Mouse (Mus musculus): ENCODE results near the gene Spata13. TPM values are rescaled to one million over a fixed set of nuclear protein-coding genes. Genes with fewer than 3 reads are reported as not detected.

Gene Spata13
- polyA plus RNA-seq, 1 experiment from 2014 or later = 25.9 TPM

- ATAC-seq (replicated peaks; ENCODE audit: insufficient number of reproducible peaks, low FRiP score, low TSS enrichment, low read depth) (no peak), DNase-seq (ENCODE audit: low spot score) (no peak)
- WGBS = 87% methylated on average over 5 of the region's 5 CpGs
- H3K4me2 ChIP-seq (ENCODE audit: low read depth, low read length) = no peak overlapping the region
- no peak overlapping the region for H3K4me3 ChIP-seq (ENCODE audit: low read depth, low read length)
- no peaks in the 10 kb centered on the region for H3K9me3 ChIP-seq (replicated peaks; ENCODE audit: control insufficient read depth, low read length)
- H3K36me3 ChIP-seq (replicated peaks; ENCODE audit: control insufficient read depth, insufficient read depth, low read depth, low read length) = no peaks in the 10 kb centered on the region; the same call in 1 of the 2 replicates
- H3K27ac ChIP-seq (replicated peaks; ENCODE audit: low read depth, low read length) = no peak overlapping the region
- no peaks in the 10 kb centered on the region for H3K27me3 ChIP-seq (ENCODE audit: control insufficient read depth, insufficient read depth, low read length)
- no peaks in the 10 kb centered on the region for H3K4me1 ChIP-seq (ENCODE audit: control insufficient read depth, insufficient read depth, low read length)
- H3K9ac ChIP-seq (replicated peaks; ENCODE audit: low read length) = no peak overlapping the region
Observed at GRCm38 (mm10) chr14:60711161-60711560, 77.4 kb downstream of the Spata13 start.

- no peak for ATAC-seq (replicated peaks; ENCODE audit: insufficient number of reproducible peaks, low FRiP score, low TSS enrichment, low read depth)
Observed at GRCm38 (mm10) chr14:60711590-60712288, 77.9 kb downstream of the Spata13 start.

GRCm38 (mm10) chr14:60712289-60712830 lies 78.6 kb downstream of the Spata13 start:
- Histone ChIP-seq H3K9me3 (replicated peaks; ENCODE audit: control insufficient read depth, low read length) (no peaks in the 10 kb centered on the region), H3K27ac (replicated peaks; ENCODE audit: low read depth, low read length) (no peak overlapping the region), H3K9ac (replicated peaks; ENCODE audit: low read length) (no peak overlapping the region), H3K36me3 (replicated peaks; ENCODE audit: control insufficient read depth, insufficient read depth, low read depth, low read length) (no peaks in the 10 kb centered on the region; the same call in 1 of the 2 replicates), H3K4me1 (ENCODE audit: control insufficient read depth, insufficient read depth, low read length) (no peaks in the 10 kb centered on the region), H3K27me3 (ENCODE audit: control insufficient read depth, insufficient read depth, low read length) (no peaks in the 10 kb centered on the region), H3K4me2 (ENCODE audit: low read depth, low read length) (no peak overlapping the region), H3K4me3 (ENCODE audit: low read depth, low read length) (no peak overlapping the region)
- ATAC-seq (replicated peaks; ENCODE audit: insufficient number of reproducible peaks, low FRiP score, low TSS enrichment, low read depth) (no peak), DNase-seq (ENCODE audit: low spot score) (no peak)
- whole genome bisulfite sequencing = 90% methylated on average over 11 of the region's 11 CpGs

More at GRCm38 (mm10) chr14:60711590-60712288, 77.9 kb downstream of the Spata13 start:
- DNase-seq (ENCODE audit: low spot score) = no peak
- Histone ChIP-seq H3K9ac (replicated peaks; ENCODE audit: low read length) (no peak overlapping the region), H3K9me3 (replicated peaks; ENCODE audit: control insufficient read depth, low read length) (no peaks in the 10 kb centered on the region), H3K4me2 (ENCODE audit: low read depth, low read length) (no peak overlapping the region), H3K36me3 (replicated peaks; ENCODE audit: control insufficient read depth, insufficient read depth, low read depth, low read length) (no peaks in the 10 kb centered on the region; the same call in 1 of the 2 replicates), H3K27me3 (ENCODE audit: control insufficient read depth, insufficient read depth, low read length) (no peaks in the 10 kb centered on the region), H3K27ac (replicated peaks; ENCODE audit: low read depth, low read length) (no peak overlapping the region), H3K4me3 (ENCODE audit: low read depth, low read length) (no peak overlapping the region), H3K4me1 (ENCODE audit: control insufficient read depth, insufficient read depth, low read length) (no peaks in the 10 kb centered on the region)
- WGBS = 88% methylated on average over 6 of the region's 6 CpGs

- Histone ChIP-seq H3K9me3 (replicated peaks; ENCODE audit: control insufficient read depth, low read length) (no peaks in the 10 kb centered on the region), H3K4me2 (ENCODE audit: low read depth, low read length) (no peak overlapping the region), H3K27ac (replicated peaks; ENCODE audit: low read depth, low read length) (no peak overlapping the region), H3K4me3 (ENCODE audit: low read depth, low read length) (no peak overlapping the region), H3K27me3 (ENCODE audit: control insufficient read depth, insufficient read depth, low read length) (no peaks in the 10 kb centered on the region), H3K36me3 (replicated peaks; ENCODE audit: control insufficient read depth, insufficient read depth, low read depth, low read length) (no peaks in the 10 kb centered on the region; the same call in 1 of the 2 replicates), H3K4me1 (ENCODE audit: control insufficient read depth, insufficient read depth, low read length) (no peaks in the 10 kb centered on the region), H3K9ac (replicated peaks; ENCODE audit: low read length) (no peak overlapping the region)
- 74% methylated on average over 5 of the region's 5 CpGs for WGBS
- no peak for ATAC-seq (replicated peaks; ENCODE audit: insufficient number of reproducible peaks, low FRiP score, low TSS enrichment, low read depth)
- no peak for DNase-seq (ENCODE audit: low spot score)
Observed at GRCm38 (mm10) chr14:60715686-60716085, 81.9 kb downstream of the Spata13 start.

GRCm38 (mm10) chr14:60721304-60721703 lies 87.5 kb downstream of the Spata13 start:
- Histone ChIP-seq H3K27me3 (ENCODE audit: control insufficient read depth, insufficient read depth, low read length) (no peaks in the 10 kb centered on the region), H3K9me3 (replicated peaks; ENCODE audit: control insufficient read depth, low read length) (no peaks in the 10 kb centered on the region), H3K4me2 (ENCODE audit: low read depth, low read length) (no peak overlapping the region), H3K27ac (replicated peaks; ENCODE audit: low read depth, low read length) (no peak overlapping the region), H3K4me1 (ENCODE audit: control insufficient read depth, insufficient read depth, low read length) (no peaks in the 10 kb centered on the region), H3K36me3 (replicated peaks; ENCODE audit: control insufficient read depth, insufficient read depth, low read depth, low read length) (no peaks in the 10 kb centered on the region), H3K4me3 (ENCODE audit: low read depth, low read length) (no peak overlapping the region), H3K9ac (replicated peaks; ENCODE audit: low read length) (no peak overlapping the region)
- ATAC-seq (replicated peaks; ENCODE audit: insufficient number of reproducible peaks, low FRiP score, low TSS enrichment, low read depth) (no peak), DNase-seq (ENCODE audit: low spot score) (no peak)
- 54% methylated on average over 8 of the region's 8 CpGs for WGBS

- Histone ChIP-seq H3K4me1 (ENCODE audit: control insufficient read depth, insufficient read depth, low read length) (no peaks in the 10 kb centered on the region), H3K9ac (replicated peaks; ENCODE audit: low read length) (no peak overlapping the region), H3K36me3 (replicated peaks; ENCODE audit: control insufficient read depth, insufficient read depth, low read depth, low read length) (no peaks in the 10 kb centered on the region), H3K4me3 (ENCODE audit: low read depth, low read length) (no peak overlapping the region), H3K27ac (replicated peaks; ENCODE audit: low read depth, low read length) (no peak overlapping the region), H3K9me3 (replicated peaks; ENCODE audit: control insufficient read depth, low read length) (no peaks in the 10 kb centered on the region), H3K4me2 (ENCODE audit: low read depth, low read length) (no peak overlapping the region), H3K27me3 (ENCODE audit: control insufficient read depth, insufficient read depth, low read length) (no peaks in the 10 kb centered on the region)
- DNase-seq (ENCODE audit: low spot score) = no peak
- WGBS = 79% methylated on average over 3 of the region's 3 CpGs
- no peak for ATAC-seq (replicated peaks; ENCODE audit: insufficient number of reproducible peaks, low FRiP score, low TSS enrichment, low read depth)
Observed at GRCm38 (mm10) chr14:60721938-60722337, 88.1 kb downstream of the Spata13 start.

GRCm38 (mm10) chr14:60726091-60726490 lies 92.3 kb downstream of the Spata13 start:
- Histone ChIP-seq H3K36me3 (replicated peaks; ENCODE audit: control insufficient read depth, insufficient read depth, low read depth, low read length) (no peaks in the 10 kb centered on the region), H3K4me2 (ENCODE audit: low read depth, low read length) (no peak overlapping the region), H3K27me3 (ENCODE audit: control insufficient read depth, insufficient read depth, low read length) (no peaks in the 10 kb centered on the region), H3K9me3 (replicated peaks; ENCODE audit: control insufficient read depth, low read length) (no peaks in the 10 kb centered on the region), H3K27ac (replicated peaks; ENCODE audit: low read depth, low read length) (no peak overlapping the region), H3K4me1 (ENCODE audit: control insufficient read depth, insufficient read depth, low read length) (no peaks in the 10 kb centered on the region), H3K9ac (replicated peaks; ENCODE audit: low read length) (no peak overlapping the region), H3K4me3 (ENCODE audit: low read depth, low read length) (no peak overlapping the region)
- ATAC-seq (replicated peaks; ENCODE audit: insufficient number of reproducible peaks, low FRiP score, low TSS enrichment, low read depth) = no peak
- DNase-seq (ENCODE audit: low spot score) = no peak
- WGBS = 79% methylated on average over 6 of the region's 6 CpGs

- no peak overlapping the region for H3K4me2 ChIP-seq (ENCODE audit: low read depth, low read length)
- no peak for DNase-seq (ENCODE audit: low spot score)
- H3K4me1 ChIP-seq (ENCODE audit: control insufficient read depth, insufficient read depth, low read length) = no peaks in the 10 kb centered on the region
- H3K9me3 ChIP-seq (replicated peaks; ENCODE audit: control insufficient read depth, low read length) = no peaks in the 10 kb centered on the region
- 49% methylated on average over 4 of the region's 4 CpGs for WGBS
- ATAC-seq (replicated peaks; ENCODE audit: insufficient number of reproducible peaks, low FRiP score, low TSS enrichment, low read depth) = no peak
- H3K27ac ChIP-seq (replicated peaks; ENCODE audit: low read depth, low read length) = no peak overlapping the region
- no peak overlapping the region for H3K4me3 ChIP-seq (ENCODE audit: low read depth, low read length)
- H3K27me3 ChIP-seq (ENCODE audit: control insufficient read depth, insufficient read depth, low read length) = no peaks in the 10 kb centered on the region
- H3K9ac ChIP-seq (replicated peaks; ENCODE audit: low read length) = no peak overlapping the region
- H3K36me3 ChIP-seq (replicated peaks; ENCODE audit: control insufficient read depth, insufficient read depth, low read depth, low read length) = no peaks in the 10 kb centered on the region
Observed at GRCm38 (mm10) chr14:60727130-60727529, 93.3 kb downstream of the Spata13 start.
